Mouse (Mus musculus) stomach, postnatal 0 days (tissue): Measurements from ENCODE around the gene Tnfrsf9. TPM values are rescaled to one million over a fixed set of nuclear protein-coding genes. Genes with fewer than 3 reads are reported as not detected.

Experiments
- ATAC-seq: fragments of 200-750 bp; cut with Nextera tagmentation; 2 replicates; pipeline ENCODE4 v1.8.0; 2017; ENCODE audit not compliant: low FRiP score, low TSS enrichment
- DNase-seq: peaks from one replicate; pipeline ENCODE4 v3.0.0-alpha.2; 2016; ENCODE audit warnings: low spot score
- H3K27ac ChIP-seq: fragments of 300-500 bp; sonication (generic); replicated peaks from 2 replicates; pipeline ENCODE4 v1.5.1; 2014; ENCODE audit warnings: mild to moderate bottlenecking, control low read depth
- H3K27me3 ChIP-seq: fragments of 300-500 bp; sonication (generic); 2 replicates; pipeline ENCODE4 v1.6.1; 2014; ENCODE audit warnings: low read length; ENCODE audit not compliant: control insufficient read depth, insufficient read depth
- H3K36me3 ChIP-seq: fragments of 300-500 bp; sonication (generic); 2 replicates; pipeline ENCODE4 v1.6.1; 2014; ENCODE audit warnings: low read length, mixed read lengths; ENCODE audit not compliant: control insufficient read depth, insufficient read depth
- H3K4me1 ChIP-seq: fragments of 300-500 bp; sonication (generic); replicated peaks from 2 replicates; pipeline ENCODE4 v1.6.1; 2014; ENCODE audit warnings: antibody characterized with exemption; ENCODE audit not compliant: control insufficient read depth, insufficient read depth
- H3K4me2 ChIP-seq: fragments of 300-500 bp; sonication (generic); replicated peaks from 2 replicates; pipeline ENCODE4 v1.6.1; 2014; ENCODE audit warnings: low read depth, mild to moderate bottlenecking, control low read depth, moderate library complexity
- H3K4me3 ChIP-seq: fragments of 300-500 bp; sonication (generic); 2 replicates; pipeline ENCODE4 v1.5.1; 2014; ENCODE audit warnings: low read depth, low read length, control low read depth
- H3K9ac ChIP-seq: fragments of 300-500 bp; sonication (generic); 2 replicates; pipeline ENCODE4 v1.6.1; 2014; ENCODE audit warnings: mild to moderate bottlenecking, low read length, control low read depth, mixed read lengths
- H3K9me3 ChIP-seq: fragments of 300-500 bp; sonication (generic); 2 replicates; pipeline ENCODE4 v1.6.1; 2016; ENCODE audit warnings: low read length; ENCODE audit not compliant: control insufficient read depth
- CTCF ChIP-seq: IDR thresholded peaks from 2 replicates; pipeline ENCODE4 v1.5.1; 2016; ENCODE audit warnings: antibody characterized with exemption, low read depth, mild to moderate bottlenecking, moderate library complexity
- EP300 ChIP-seq: optimal IDR thresholded peaks from 2 replicates; pipeline ENCODE3; 2016; ENCODE audit warnings: antibody characterized with exemption
- WGBS: fragments of 180-500 bp; shearing (Covaris S2); extraction: QIAGEN DNeasy Blood & Tissue Kit; methylation state at CpG from one replicate; pipeline ENCODE4 v1.1.7; 2014; 5-methylcytosine and 5-hydroxymethylcytosine counted together
- polyA plus RNA-seq: library from polyadenylated mRNA; unstranded; fragments of >200 nt; fragmentation: Nextera tagmentation; extraction: Ambion mirVana; gene quantifications from 2 replicates; pipeline ENCODE4 v1.2.1, GENCODE M21; 2015

The Tnfrsf9 gene
- polyA plus RNA-seq, 1 experiment from 2014 or later: 0.22 TPM

GRCm38 (mm10) chr4:150978156-150978910, 64.0 kb downstream of the Tnfrsf9 start:
- Histone ChIP-seq H3K4me1 (no peaks in the 10 kb centered on the region), H3K27ac (no peak overlapping the region), H3K27me3 (no peaks in the 10 kb centered on the region), H3K9me3 (no peaks in the 10 kb centered on the region), H3K4me2 (no peak overlapping the region), H3K4me3 (no peak overlapping the region), H3K36me3 (no peaks in the 10 kb centered on the region), H3K9ac (no peak overlapping the region)
- no peak for ATAC-seq
- no peak for DNase-seq
- no peak for TF ChIP-seq EP300
- no peak for TF ChIP-seq CTCF
- WGBS: 80% methylated on average over 21 of the region's 21 CpGs

- TF ChIP-seq CTCF (no peak), EP300 (no peak)
- no peaks in the 10 kb centered on the region for H3K27me3 ChIP-seq
- H3K9me3 ChIP-seq: no peaks in the 10 kb centered on the region
- H3K4me2 ChIP-seq: no peak overlapping the region
- no peaks in the 10 kb centered on the region for H3K4me1 ChIP-seq
- ATAC-seq (no peak), DNase-seq (no peak)
- H3K27ac ChIP-seq: no peak overlapping the region
- no peaks in the 10 kb centered on the region for H3K36me3 ChIP-seq
- no peak overlapping the region for H3K9ac ChIP-seq
- no peak overlapping the region for H3K4me3 ChIP-seq
- WGBS: 53% methylated on average over 9 of the region's 9 CpGs
Observed at GRCm38 (mm10) chr4:150979455-150979854, 65.1 kb downstream of the Tnfrsf9 start.

- Histone ChIP-seq H3K36me3 (no peaks in the 10 kb centered on the region), H3K4me3 (no peak overlapping the region), H3K9me3 (no peaks in the 10 kb centered on the region), H3K4me1 (no peaks in the 10 kb centered on the region), H3K27ac (no peak overlapping the region), H3K4me2 (no peak overlapping the region), H3K9ac (no peak overlapping the region), H3K27me3 (no peaks in the 10 kb centered on the region)
- no peak for ATAC-seq
- no peak for DNase-seq
- TF ChIP-seq EP300 (no peak), CTCF (no peak)
- 85% methylated on average over 5 of the region's 5 CpGs for WGBS
Observed at GRCm38 (mm10) chr4:150980153-150980552, 65.8 kb downstream of the Tnfrsf9 start.

GRCm38 (mm10) chr4:150990148-150990547, 75.8 kb downstream of the Tnfrsf9 start:
- no peak overlapping the region for H3K27ac ChIP-seq
- DNase-seq: peak; percentile 44
- TF ChIP-seq CTCF: peak; percentile 66
- no peak for TF ChIP-seq EP300
- 45% methylated on average over 6 of the region's 6 CpGs for WGBS
- H3K4me3 ChIP-seq: no peak overlapping the region
- H3K4me1 ChIP-seq: no peaks in the 10 kb centered on the region
- H3K9ac ChIP-seq: no peak overlapping the region
- no peak overlapping the region for H3K4me2 ChIP-seq
- H3K9me3 ChIP-seq: no peaks in the 10 kb centered on the region
- no peak; the same call in 1 of the 2 replicates for ATAC-seq
- H3K36me3 ChIP-seq: no peaks in the 10 kb centered on the region
- H3K27me3 ChIP-seq: no peaks in the 10 kb centered on the region

Other genes with a start within 250 kb of the Tnfrsf9 start
- 30.6 and 32.1 TPM in 2 replicates for gene Errfi1, start 60.6 kb upstream of the Tnfrsf9 start, polyA plus RNA-seq
- gene Park7, start 125 bp upstream of the Tnfrsf9 start, polyA plus RNA-seq: 253 and 262 TPM in 2 replicates
- 0.34 and 0.64 TPM in 2 replicates for gene Uts2, start 82.5 kb downstream of the Tnfrsf9 start, polyA plus RNA-seq
- 6.9 and 8.0 TPM in 2 replicates for gene Per3, start 130.1 kb downstream of the Tnfrsf9 start, polyA plus RNA-seq
- gene Vamp3, start 143.4 kb downstream of the Tnfrsf9 start, polyA plus RNA-seq: 105 and 110 TPM in 2 replicates
- gene Gm13090, start 175.0 kb downstream of the Tnfrsf9 start, polyA plus RNA-seq: not detected in 2 replicates